Mouse (Mus musculus) lung, postnatal 10 days (tissue): ENCODE data around the gene Art5.
A peak's percentile ranks its signal among the peaks of the same experiment; 100 is the strongest.
"Not testable (repeated sequence)": the region's sequence is repeated elsewhere in the genome, so short reads cannot be mapped to it uniquely, and the experiment has no call there.

ENCODE experiments used
- DNase-seq: peaks from one replicate; pipeline ENCODE4 v3.0.0; 2021

Art5 gene

DNA sequence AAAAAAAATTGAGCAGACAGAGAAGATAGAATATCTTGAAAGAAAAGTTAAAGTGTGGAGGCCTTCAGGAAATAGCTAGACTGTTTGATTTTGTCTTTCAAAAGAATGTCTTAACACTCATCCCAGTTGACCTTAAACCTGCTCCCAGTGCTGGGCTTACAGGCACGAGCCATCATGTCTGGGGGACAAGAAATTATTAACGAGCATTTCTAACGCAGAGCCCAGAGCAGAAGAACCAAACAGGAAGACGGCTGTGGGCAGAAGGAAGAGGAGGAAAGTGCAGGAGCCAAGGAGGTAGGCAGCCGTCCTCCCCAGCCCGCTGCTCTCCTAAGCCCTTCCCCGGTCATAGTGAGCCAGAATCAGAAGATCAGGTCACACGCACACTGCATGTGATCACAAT lies 29.0 kb downstream of the Art5 start:
- DNase-seq = no peak

DNA sequence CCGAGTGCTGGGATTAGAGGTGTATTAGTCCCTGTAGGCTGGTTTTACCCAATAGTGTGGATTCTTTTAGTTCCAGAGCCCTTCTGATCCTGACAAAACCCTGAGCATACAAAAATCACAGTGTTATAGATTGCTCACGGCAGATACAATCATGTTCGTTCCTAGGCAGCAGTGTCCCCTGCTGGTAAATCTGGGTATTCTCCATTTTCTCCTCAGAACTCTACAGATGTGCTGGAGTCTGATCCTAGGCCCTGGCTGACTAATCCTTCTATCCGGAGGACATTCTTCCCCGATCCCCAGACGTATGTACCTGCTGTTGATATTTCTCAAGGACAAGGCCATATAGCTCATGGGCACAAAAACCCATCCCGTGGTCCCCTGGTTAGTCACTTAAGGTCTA lies 30.8 kb downstream of the Art5 start:
- DNase-seq = peak; percentile 65

DNA sequence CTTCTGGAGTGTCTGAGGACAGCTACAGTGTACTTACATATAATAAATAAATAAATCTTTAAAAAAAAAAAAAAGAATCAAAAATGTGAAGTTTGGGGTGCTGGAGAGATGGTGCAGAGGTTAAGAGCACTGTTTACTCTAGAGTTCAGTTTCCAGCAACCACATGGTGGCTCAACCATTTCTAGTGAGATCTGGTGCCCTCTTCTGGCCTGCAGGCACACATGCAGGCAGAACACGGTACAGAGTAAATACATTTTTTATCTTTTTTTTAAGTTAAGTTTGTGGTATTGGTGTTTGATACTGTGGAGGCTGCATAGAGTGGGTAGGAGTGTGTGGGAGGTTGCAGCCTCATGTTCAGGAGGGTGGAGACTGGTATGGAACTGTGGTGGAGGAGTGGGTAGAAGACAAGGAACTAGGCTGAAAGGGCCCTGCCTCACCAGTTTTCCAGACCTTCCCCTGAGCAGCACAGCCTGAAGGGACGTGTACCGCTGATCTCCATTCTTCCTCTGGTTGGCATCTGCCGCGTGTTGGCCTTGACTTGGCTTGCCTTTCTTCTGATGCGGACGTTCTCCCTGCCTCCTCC lies 32.5 kb downstream of the Art5 start:
- peak; percentile 44 for DNase-seq

DNA sequence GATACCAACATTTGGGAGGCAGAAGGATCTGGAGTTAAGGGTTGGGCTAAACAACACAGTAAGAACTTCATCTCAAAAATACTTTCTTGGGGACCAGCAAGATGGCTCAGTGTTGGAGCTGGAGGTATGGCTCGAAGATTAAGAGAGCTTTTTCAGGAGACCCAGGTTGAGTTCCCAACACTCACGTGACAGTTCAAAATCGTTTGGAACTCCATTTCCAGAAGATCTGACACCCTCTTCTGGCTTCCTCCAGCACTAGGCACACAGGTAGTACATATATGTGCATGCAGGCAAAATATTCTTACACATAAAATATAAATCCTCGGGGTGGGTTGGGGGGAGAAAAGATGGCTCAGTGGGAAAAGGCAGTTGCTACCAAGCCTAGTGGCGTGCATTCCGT lies 42.9 kb downstream of the Art5 start:
- no peak for DNase-seq

DNA sequence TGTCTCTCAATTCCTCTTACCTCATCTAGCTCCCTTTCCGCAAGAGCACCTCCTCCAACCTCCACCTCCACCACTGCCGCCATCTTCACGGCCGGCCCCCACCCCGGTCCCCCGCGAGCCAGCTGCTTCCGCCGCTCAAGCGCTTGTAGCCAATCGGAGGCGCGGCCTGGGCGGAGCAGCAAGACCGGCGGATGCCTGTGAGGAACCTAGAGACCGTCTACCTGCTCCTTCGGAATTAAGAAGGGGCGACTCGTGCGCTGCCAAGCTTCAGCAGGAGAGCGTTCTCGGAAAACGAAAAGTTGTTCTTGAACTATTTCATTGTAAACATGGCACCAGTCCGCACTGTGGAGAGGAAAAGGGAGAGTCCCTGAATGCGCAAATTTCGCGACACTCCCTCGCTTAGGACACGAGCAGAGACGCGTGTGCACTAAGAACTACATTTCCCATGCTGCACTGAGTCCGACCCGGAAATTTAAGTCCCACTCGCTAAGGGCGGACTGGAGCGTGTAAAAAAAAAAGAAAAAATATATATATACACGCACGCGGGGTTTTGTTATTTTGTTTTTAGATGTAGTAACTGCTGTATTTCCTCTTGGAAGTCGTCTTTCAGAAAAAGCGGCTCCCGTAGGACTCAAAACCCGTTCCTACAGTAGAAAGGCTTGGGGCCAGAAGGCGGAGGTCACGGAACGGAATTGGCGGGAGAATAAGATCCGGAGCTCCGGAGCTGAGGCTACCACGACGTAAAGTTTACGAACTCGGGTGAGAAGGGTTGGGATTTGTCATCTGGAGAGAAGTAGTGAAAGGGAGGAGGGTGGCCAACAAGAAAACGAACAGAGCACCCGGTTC lies 44.0 kb downstream of the Art5 start, which contains the start of the genes Rnf121, Xndc1 and Xntrpc:
Rnf121 (minus strand) TSS at position 424 of the 846 bp plus-strand sequence.
Xndc1 (plus strand) TSS at position 466 of the 846 bp plus-strand sequence.
Xntrpc (plus strand) TSS at position 668 of the 846 bp plus-strand sequence.
- peak; percentile 95 for DNase-seq

DNA sequence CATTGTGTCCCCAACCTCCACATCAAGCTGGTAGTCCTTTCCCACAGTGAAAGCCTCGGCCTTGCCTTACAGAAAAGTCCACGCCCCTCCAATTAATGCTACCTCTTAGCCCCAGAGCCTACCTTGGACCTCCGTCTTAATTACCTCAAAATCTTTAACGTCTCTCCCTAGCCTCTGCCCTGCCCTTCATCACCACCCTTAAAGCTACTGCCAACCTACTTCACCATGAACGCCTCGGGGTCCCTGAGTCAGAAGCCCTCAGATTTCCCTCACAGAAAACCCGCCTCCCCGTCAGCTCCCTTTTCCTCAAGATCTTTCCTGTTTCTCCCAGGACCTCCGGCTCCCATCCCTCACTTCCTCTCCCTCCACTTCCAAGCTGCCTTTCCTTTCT lies 44.6 kb downstream of the Art5 start:
- no peak for DNase-seq

DNA sequence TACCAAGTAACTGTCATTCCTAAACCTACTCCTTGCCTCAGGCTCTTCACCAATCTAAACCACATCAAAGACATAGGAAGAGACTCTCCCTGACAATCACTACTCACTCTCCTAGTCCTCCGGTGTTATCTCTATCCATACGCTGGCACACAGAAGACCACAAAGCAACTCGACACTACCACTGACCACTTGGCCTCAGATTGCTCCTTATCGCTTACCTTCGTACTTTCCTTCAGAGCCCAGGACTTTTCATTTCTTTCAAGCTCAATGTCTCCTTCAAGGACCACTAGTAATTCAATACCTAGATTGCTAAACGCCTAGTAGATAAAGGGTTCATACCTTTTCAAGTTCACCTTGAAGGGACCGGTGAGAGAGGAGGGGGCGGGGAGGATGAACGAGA lies 45.4 kb downstream of the Art5 start:
- no peak for DNase-seq

DNA sequence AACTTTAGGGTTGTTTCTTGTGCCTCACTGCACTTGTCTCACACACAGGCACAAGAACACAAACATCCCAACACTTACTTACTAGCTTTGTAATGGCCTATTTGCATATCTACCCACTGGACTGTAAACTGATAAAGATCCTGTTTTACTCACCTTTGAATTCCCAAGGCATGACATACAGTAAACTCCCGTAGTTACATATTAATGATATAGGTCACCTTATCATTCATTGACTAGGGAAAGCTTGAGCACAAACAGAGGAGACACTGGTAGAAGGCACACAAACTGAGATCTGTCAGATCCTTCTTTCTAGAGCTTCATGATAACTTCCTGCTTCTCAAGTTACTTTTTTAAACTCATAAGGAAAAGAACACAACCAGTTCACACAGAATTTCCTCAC lies 47.1 kb downstream of the Art5 start:
- DNase-seq = no peak

DNA sequence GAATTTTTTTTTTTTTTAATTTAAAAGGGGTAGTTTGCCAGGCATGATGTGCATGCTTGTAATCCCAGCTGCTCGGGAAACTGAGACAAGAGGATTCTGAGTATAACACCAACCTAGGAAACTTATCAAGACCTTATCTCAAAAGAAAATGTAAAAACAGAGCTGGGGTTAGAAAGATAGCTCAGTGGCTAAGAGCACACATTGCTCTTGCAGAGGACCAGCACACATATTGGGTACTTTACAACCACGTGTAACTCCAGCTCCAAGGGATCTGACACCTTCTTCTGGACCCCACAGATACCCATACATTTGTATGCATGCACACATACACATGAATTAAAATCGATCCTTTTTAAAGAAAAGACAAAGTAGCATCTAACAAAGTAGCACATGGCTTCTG lies 47.9 kb downstream of the Art5 start:
- no peak for DNase-seq

DNA sequence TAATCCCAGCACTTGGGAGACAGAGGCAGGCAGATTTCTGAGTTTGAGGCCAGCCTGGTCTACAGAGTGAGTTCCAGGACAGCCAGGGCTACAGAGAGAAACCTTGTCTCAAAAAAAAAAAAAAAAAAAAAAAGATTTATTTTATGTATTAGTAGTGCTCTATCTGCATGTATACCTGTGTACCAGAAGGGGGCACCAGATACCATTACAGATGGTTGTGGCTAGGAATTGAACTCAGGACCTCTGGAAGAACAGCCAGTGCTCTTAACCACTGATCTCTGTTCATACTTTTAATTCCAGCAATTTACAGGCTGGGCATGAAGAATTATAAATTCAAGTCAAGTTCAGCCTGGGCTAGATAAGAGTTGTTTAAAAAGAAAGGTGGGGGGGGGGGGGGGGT lies 60.8 kb downstream of the Art5 start:
- DNase-seq = not testable (repeated sequence)
